Mouse (Mus musculus) c-Kit-positive CD71-negative TER-119-negative erythroid progenitor cells, embryonic 14.5 days (primary cell): ENCODE results near the gene Ublcp1.

Source experiments
- DNase-seq: peaks from one replicate; pipeline ENCODE4 v3.0.0-alpha.2; 2013; ENCODE audit warnings: low read depth

The Ublcp1 gene

DNA sequence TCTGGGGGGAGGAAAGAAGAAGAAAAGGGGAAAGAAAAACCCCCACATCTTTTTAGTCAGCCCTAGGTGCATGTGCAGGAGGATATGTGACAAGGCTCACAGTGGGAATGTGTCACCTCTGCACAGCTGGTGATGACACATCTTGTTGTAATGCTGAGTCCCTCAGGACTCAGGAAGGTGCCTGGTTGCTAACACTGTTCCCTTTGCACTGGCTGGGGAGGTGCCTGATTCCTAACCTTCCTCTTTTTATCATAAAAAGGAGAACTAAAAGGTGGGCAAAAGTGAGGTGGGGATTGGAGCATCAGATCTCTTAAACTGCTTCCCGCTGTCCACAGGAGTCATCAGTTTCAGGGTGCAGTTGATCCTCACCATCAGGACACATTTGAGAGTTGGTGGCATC lies 52.9 kb downstream of the Ublcp1 start:
- no peak for DNase-seq

GRCm38 (mm10) chr11:44414605-44415004 lies 55.7 kb downstream of the Ublcp1 start:
- DNase-seq: no peak

DNA sequence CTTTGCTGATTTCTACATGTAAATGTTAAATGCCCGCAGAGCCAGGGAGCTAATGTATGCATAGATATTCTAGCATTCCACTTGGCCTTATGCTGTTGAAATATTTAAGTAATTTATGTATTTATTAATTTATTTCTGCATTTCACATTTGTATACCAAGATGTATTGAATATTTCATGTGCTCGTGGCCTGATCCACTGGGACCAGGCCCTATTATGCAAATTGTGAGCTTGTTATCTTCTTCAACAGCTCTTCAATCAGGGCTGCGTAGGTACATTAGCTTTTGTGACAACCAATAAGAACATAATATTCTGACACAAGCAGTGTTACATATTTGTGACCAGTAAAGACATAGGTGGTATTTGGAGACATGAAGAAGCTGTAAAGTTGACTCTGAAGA lies 56.9 kb downstream of the Ublcp1 start:
- DNase-seq: no peak

DNA sequence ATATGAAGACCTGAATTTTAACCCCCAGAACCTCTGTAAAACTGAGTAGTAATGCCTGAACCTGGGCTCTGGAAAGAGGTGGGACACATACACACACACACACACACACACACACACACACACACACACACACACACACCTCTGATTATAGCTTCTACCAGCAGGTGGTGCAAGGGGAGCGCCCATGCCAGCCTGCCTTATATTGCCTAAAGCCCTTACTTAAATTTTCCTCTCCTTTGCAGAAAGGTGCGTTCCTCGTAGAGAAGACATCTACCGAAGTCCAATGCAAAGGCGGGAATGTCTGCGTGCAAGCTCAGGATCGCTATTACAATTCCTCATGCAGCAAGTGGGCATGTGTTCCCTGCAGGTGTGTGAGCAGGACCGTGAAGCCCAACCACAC lies 58.0 kb downstream of the Ublcp1 start:
- no peak for DNase-seq

GRCm38 (mm10) chr11:44410413-44410812 lies 59.9 kb downstream of the Ublcp1 start:
- DNase-seq: no peak

DNA sequence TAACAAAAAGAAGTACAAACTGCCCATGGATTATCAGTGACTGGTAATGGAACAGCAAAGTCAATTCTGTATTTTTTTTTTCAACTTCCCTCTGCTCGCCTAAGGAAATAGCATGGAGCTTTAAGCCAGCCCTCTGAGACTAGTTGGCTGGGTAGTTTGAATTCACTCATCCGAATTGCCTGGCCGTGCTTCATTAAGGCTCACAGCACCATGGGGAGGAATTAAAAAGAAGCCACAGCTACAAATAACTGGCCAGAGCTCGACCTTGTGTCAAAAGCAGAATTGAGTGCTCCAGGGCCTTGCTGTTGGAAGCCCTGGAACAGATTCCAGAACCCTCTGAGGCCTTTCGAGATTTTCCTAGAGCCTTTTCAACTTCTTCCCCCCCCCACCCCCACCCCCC lies 61.7 kb downstream of the Ublcp1 start:
- DNase-seq: no peak

DNA sequence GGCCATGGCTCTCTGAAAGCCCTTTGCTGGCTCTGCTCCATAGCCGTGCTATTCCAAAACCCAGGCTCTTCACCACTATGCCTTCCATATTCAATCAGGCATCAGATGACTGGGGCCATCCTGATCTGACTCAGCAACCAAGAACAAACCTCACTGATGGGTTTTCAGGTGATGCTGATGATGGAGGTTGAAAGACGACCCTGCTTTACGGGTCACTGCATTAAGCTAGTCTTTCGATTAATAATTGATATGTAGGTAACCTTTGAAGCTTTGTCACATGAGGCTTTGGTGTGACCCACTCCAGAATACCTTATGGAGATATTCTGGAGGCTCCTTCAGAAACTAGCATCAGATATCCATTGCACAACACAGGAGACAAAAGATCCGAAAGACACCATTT lies 63.8 kb downstream of the Ublcp1 start:
- no peak for DNase-seq

- no peak for DNase-seq
Observed at GRCm38 (mm10) chr11:44405961-44406360, 64.3 kb downstream of the Ublcp1 start.

DNA sequence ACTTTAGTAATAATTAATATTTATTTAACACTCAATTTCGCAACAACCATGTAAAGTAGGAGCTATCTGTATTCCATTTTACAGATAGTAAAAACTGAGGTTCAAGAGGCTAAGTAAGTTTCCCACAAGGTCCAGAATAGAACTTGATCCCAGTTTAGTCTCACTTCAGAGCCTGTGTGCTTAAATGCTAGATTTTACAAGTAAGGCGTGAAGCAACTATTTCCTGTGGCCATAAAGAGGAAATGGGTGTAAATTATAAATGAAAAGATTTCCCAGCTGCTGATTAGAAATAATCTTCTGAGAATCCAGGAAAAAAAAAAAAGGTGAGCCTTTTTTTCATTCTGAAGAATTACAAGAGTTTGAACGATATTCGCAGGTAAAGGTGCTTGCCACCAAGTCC lies 65.2 kb downstream of the Ublcp1 start:
- DNase-seq: no peak
